Mouse (Mus musculus) liver, embryonic 13.5 days (tissue): ENCODE results near the gene Myct1. TPM values are rescaled to one million over a fixed set of nuclear protein-coding genes. Genes with fewer than 3 reads are reported as not detected.
A peak's percentile ranks its signal among the peaks of the same experiment; 100 is the strongest.

Experiments
- ATAC-seq: fragments of 200-750 bp; cut with Nextera tagmentation; 2 replicates; pipeline ENCODE4 v1.8.0; 2017; ENCODE audit warnings: low read depth, mild to moderate bottlenecking, moderate number of reproducible peaks, moderate library complexity
- DNase-seq: peaks from one replicate; pipeline ENCODE4 v3.0.0; 2022
- H3K27ac ChIP-seq: fragments of 300-500 bp; sonication (generic); 2 replicates; pipeline ENCODE4 v1.5.1; 2015; ENCODE audit warnings: moderate library complexity, mild to moderate bottlenecking, inconsistent platforms
- H3K27me3 ChIP-seq: fragments of 300-500 bp; sonication (generic); 2 replicates; pipeline ENCODE4 v1.6.1; 2015; ENCODE audit warnings: mild to moderate bottlenecking, inconsistent platforms
- H3K36me3 ChIP-seq: fragments of 300-500 bp; sonication (generic); 2 replicates; pipeline ENCODE4 v1.6.1; 2015; ENCODE audit warnings: mild to moderate bottlenecking, inconsistent platforms
- H3K4me1 ChIP-seq: fragments of 300-500 bp; sonication (generic); replicated peaks from 2 replicates; pipeline ENCODE4 v1.6.1; 2015; ENCODE audit warnings: inconsistent platforms
- H3K4me2 ChIP-seq: fragments of 300-500 bp; sonication (generic); 2 replicates; pipeline ENCODE4 v1.6.1; 2015; ENCODE audit warnings: inconsistent platforms, mild to moderate bottlenecking, moderate library complexity
- H3K4me3 ChIP-seq: fragments of 300-500 bp; sonication (generic); replicated peaks from 2 replicates; pipeline ENCODE4 v1.5.1; 2015; ENCODE audit warnings: mild to moderate bottlenecking, inconsistent platforms
- H3K9ac ChIP-seq: fragments of 300-500 bp; sonication (generic); 2 replicates; pipeline ENCODE4 v1.6.1; 2015; ENCODE audit warnings: mild to moderate bottlenecking, inconsistent platforms
- H3K9me3 ChIP-seq: fragments of 300-500 bp; sonication (generic); replicated peaks from 2 replicates; pipeline ENCODE4 v1.6.1; 2016; ENCODE audit warnings: inconsistent platforms
- WGBS: fragments of 180-500 bp; shearing (Covaris S2); methylation state at CpG from one replicate; pipeline ENCODE4 v1.1.7; 2015; ENCODE audit not compliant: insufficient replicate concordance; 5-methylcytosine and 5-hydroxymethylcytosine counted together
- polyA plus RNA-seq: library from polyadenylated mRNA; unstranded; fragments of >200 nt; fragmentation: Nextera tagmentation; extraction: Ambion mirVana; gene quantifications from 2 replicates; pipeline ENCODE4 v1.2.1, GENCODE M21; 2015

Gene Myct1
- polyA plus RNA-seq, result 2.0 and 2.8 TPM in 2 replicates

DNA sequence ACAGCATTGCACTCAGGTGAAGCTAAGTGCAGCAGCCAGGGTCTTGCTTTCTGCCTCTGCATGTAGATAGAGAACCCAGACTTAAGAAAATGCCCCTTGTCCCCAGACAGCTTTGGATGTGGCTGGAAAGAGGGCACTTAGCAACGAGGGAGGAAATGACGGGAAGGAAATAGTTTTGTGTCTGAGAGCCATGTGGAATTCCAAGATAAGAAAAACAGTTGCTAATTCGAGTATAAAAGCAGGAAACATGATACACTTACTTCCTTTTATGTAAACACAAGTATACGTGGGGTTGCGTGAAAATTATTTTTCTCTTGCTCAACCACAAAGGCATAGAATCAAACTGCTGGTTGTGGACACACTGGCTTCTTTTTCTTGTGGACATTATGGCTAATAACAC, at the start of gene Myct1:
Gene Myct1 (plus strand): TSS at position 312 of the 400 bp plus-strand sequence.
- 10% methylated on average over 5 of the region's 5 CpGs for WGBS
- H3K9ac ChIP-seq, result no peak within 1 kb of the TSS
- H3K4me3 ChIP-seq, result no peak within 1 kb of the TSS; the same call in 1 of the 2 replicates
- no peak within 1 kb of the TSS for H3K4me2 ChIP-seq
- H3K9me3 ChIP-seq, result no peaks in the 10 kb centered on the region
- ATAC-seq (no peak), DNase-seq (no peak)
- peaks cover 4% of the 10 kb centered on the region; the same call in 1 of the 2 replicates for H3K4me1 ChIP-seq
- no peak within 1 kb of the TSS for H3K27ac ChIP-seq
- no peaks in the 10 kb centered on the region for H3K27me3 ChIP-seq
- H3K36me3 ChIP-seq, result no peaks in the 10 kb centered on the region

DNA sequence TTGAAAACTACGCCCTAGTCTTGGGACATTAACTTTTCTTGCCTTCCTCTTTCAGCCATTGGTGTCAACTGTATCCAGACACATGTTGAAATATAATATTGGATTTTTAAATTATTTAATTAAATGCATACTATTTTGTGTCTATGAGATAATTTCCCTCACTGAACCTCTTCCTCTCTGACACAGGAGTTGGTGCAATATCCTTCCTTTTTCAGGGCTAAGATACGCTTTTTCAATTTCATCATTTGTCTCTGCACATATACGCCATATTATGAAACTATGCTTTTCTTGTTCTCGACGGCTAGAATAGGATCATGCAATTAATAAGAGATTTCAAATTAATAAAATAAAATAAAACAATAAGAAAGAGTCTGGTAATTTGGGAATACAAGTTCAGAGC, 47.1 kb upstream of the Myct1 start:
- DNase-seq (no peak), ATAC-seq (no peak)
- no peak overlapping the region for H3K9ac ChIP-seq
- H3K27ac ChIP-seq, result no peak overlapping the region
- H3K4me2 ChIP-seq, result no peak overlapping the region
- peaks cover 7% of the 10 kb centered on the region for H3K4me1 ChIP-seq
- no peak overlapping the region for H3K4me3 ChIP-seq
- no peaks in the 10 kb centered on the region for H3K9me3 ChIP-seq
- H3K36me3 ChIP-seq, result no peaks in the 10 kb centered on the region
- WGBS, result 63% methylated on average over 5 of the region's 5 CpGs
- 0 out of 2 replicates have a peak, but pooled peaks cover 10% of the 10 kb centered on the region for H3K27me3 ChIP-seq

DNA sequence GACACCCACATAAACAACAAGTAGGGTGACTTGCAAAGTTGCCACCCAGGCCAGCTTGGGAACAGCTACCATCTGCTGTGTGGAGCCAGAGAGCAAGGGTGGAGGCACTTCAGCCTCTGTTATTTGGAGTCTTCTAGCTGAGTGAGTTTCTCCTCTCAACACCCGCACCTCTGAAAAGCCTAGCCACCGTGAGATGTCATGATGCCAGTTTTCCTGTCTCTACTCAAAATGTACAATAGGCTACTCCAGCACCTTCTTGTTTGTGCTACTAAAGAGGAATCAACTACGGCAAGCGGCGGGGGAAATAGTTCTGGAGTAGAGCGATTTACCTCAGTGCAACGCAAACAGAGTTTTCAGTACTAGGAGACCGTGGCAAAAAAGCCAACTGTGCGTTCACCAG, 45.8 kb upstream of the Myct1 start:
- Histone ChIP-seq H3K27me3 (0 out of 2 replicates have a peak, but pooled peaks cover 10% of the 10 kb centered on the region), H3K36me3 (no peaks in the 10 kb centered on the region), H3K9me3 (no peaks in the 10 kb centered on the region), H3K4me3 (no peak overlapping the region), H3K4me2 (no peak overlapping the region), H3K27ac (no peak overlapping the region), H3K4me1 (peaks cover 7% of the 10 kb centered on the region), H3K9ac (no peak overlapping the region)
- DNase-seq, result no peak
- WGBS, result 81% methylated on average over 9 of the region's 9 CpGs
- ATAC-seq, result no peak

DNA sequence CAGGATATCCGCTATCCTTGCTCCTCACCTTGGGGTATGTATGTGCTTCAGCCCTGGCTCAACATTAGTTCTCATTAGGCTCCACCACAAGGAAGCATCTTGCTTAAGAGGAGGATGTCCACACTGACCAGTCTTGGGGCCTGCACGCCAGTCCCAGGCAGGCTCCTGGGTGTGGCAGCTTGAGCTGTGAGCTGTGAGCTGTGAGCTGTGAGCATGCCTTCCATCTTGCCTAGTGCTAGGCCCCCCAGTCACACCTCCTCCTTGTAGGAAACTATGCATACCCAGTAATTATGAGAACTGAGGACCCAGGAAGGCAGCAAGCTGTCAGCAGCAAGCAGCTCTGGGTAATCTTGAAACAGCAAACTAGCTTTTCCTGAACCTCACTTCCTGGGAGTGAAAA, 44.9 kb upstream of the Myct1 start:
- Histone ChIP-seq H3K4me3 (no peak overlapping the region), H3K4me2 (no peak overlapping the region), H3K9me3 (no peaks in the 10 kb centered on the region), H3K4me1 (peaks cover 7% of the 10 kb centered on the region), H3K36me3 (no peaks in the 10 kb centered on the region), H3K27ac (no peak overlapping the region; the same call in 1 of the 2 replicates), H3K27me3 (0 out of 2 replicates have a peak, but pooled peaks cover 10% of the 10 kb centered on the region), H3K9ac (no peak overlapping the region)
- DNase-seq, result no peak
- no peak; the same call in 1 of the 2 replicates for ATAC-seq
- 61% methylated on average over 2 of the region's 2 CpGs for WGBS

DNA sequence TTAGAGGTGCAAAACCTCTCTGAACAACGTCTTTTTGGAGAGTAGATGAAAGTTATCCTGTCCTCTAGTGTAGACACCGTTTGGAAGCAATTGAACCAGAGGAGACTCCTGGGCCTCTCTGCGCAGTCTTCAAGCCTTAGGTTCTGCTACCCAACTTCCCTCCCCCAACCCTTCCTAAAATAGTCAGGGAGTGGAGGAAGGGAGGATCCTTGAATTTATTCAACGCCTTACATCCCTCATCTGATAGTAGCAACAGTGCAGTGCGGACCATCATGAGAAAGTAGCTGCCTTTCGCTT, 43.8 kb upstream of the Myct1 start:
- WGBS, result 12% methylated on average over 6 of the region's 6 CpGs
- peak overlapping the region; percentile 51 for H3K4me3 ChIP-seq
- H3K4me2 ChIP-seq, result peak overlapping the region; percentile 73
- H3K9ac ChIP-seq, result 0 out of 2 replicates have a peak overlapping the region, but pooled peaks have one; percentile 49
- no peaks in the 10 kb centered on the region for H3K9me3 ChIP-seq
- ATAC-seq (0 out of 2 replicates have a peak, but pooled peaks have one; percentile 34), DNase-seq (no peak)
- H3K36me3 ChIP-seq, result no peaks in the 10 kb centered on the region
- H3K4me1 ChIP-seq, result peaks cover 7% of the 10 kb centered on the region
- 0 out of 2 replicates have a peak, but pooled peaks cover 10% of the 10 kb centered on the region for H3K27me3 ChIP-seq
- H3K27ac ChIP-seq, result no peak overlapping the region

DNA sequence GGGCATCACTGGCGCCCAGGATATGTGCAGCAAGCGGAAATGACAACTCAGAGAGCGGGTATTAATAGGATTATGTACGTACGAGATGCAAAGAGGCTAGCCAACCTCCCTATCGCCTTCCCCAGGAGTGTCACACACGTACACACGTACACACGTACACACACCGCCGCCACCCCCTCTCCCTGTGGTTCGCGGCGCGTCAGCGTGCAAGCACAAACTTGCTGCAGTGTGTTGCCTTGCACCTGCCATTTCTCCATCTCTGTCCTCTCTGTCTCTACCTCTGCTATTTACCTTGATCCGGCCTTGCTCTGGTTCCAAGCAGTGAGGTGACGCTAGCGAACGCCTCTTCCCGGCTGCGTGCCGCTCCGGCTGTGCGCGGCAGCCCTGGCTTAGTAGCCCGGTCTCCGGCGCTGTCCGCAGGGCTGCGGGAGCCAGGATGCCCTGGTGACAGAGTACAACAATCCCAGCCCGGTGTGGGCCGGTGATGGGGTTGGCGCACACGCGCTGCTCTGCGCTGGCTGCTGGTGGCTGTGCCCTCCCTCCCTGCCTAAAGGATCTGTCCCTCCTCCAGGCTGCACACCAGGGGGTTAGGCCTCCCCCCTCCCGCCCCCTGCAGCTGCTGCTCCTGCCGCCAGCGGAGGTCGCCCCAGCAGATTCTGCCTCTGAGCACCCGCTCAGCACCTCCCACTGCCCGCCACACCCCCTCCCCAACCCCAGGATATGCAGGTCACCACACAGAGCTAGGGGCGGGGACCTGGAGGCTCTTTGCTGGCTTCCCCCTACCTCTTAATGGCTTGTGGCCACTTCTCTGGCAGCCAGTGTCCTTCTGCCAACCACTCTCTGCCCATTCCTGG, 43.2 kb upstream of the Myct1 start:
- Histone ChIP-seq H3K4me1 (peaks cover 7% of the 10 kb centered on the region), H3K27ac (no peak overlapping the region), H3K4me3 (peak overlapping the region; percentile 51), H3K27me3 (0 out of 2 replicates have a peak, but pooled peaks cover 10% of the 10 kb centered on the region), H3K9ac (peak overlapping the region; percentile 49), H3K9me3 (no peaks in the 10 kb centered on the region), H3K36me3 (no peaks in the 10 kb centered on the region), H3K4me2 (peak overlapping the region; percentile 73)
- WGBS, result 1% methylated on average over 42 of the region's 44 CpGs
- DNase-seq (no peak), ATAC-seq (peak; percentile 60)

DNA sequence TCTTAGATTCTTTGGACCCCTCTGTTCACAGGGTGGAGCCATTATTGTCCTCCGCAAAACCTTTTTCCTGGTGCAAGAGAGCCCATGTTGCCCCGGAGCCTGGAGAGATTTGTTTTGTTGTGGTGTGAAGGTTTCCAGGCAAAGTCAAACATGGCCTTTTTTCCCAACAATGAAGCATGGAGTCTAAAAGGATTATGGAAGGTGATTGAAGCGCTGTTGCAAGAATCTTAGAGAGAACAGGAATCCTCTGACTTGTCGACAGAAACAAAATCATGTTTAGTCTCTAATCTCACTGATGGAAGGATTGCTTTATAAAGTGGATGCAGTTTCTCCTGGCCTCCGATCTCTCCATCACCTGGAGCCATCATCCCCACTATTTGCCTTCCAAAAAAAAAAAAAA, 42.2 kb upstream of the Myct1 start, which contains the start of gene Syne1:
Gene Syne1 (minus strand): TSS at position 101 of the 400 bp plus-strand sequence.
- no peaks in the 10 kb centered on the region for H3K36me3 ChIP-seq
- DNase-seq (no peak), ATAC-seq (no peak)
- 69% methylated on average over 5 of the region's 5 CpGs for WGBS
- H3K9me3 ChIP-seq, result no peaks in the 10 kb centered on the region
- peak within 1 kb of the TSS; percentile 73 for H3K4me2 ChIP-seq
- H3K4me1 ChIP-seq, result peaks cover 7% of the 10 kb centered on the region
- 0 out of 2 replicates have a peak, but pooled peaks cover 10% of the 10 kb centered on the region for H3K27me3 ChIP-seq
- no peak within 1 kb of the TSS for H3K27ac ChIP-seq
- peak within 1 kb of the TSS; percentile 51 for H3K4me3 ChIP-seq
- H3K9ac ChIP-seq, result peak within 1 kb of the TSS; percentile 49

DNA sequence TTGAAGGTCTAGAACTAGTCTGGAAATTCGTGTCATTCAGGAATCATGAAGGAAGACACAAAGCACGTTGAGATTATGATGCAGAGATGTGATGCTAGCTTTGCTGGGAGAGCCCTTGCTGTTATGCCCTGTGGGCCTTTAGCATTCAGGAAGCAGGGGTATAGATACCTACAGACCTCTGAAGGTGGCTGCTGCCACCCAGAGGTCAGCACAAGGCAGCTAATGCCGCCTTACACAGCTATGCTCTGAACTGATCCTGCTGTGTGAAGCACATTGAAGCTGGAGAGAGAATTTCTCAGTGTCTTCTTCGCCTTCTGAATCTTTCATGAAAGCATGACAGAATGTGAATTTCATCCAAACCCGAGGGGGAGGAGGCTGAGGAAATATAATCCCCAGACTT, 38.6 kb upstream of the Myct1 start:
- ATAC-seq (no peak), DNase-seq (no peak)
- Histone ChIP-seq H3K27ac (no peak overlapping the region), H3K4me3 (no peak overlapping the region), H3K4me2 (no peak overlapping the region), H3K4me1 (peaks cover 7% of the 10 kb centered on the region), H3K36me3 (no peaks in the 10 kb centered on the region), H3K27me3 (0 out of 2 replicates have a peak, but pooled peaks cover 7% of the 10 kb centered on the region), H3K9ac (no peak overlapping the region), H3K9me3 (no peaks in the 10 kb centered on the region)
- 19% methylated on average over 5 of the region's 5 CpGs for WGBS

DNA sequence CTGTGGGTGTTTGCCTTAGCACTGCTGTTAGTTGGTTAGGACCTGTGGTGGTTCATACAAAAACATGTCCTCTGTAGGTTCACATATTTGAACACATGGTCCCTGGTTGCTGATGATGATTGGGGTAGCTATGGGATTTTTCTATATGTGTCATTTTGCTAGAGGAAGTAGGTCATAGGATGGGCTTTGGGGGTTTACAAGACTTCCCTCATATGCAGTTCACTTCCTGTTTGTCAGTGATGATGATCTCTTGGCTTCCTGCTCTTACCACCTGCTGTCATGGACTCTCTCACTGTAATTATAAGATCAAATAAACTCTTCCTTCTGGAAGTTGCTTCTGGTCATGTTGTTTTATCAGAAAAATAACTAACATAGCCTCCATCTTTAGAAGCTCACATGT, 34.8 kb upstream of the Myct1 start:
- no peak overlapping the region for H3K4me2 ChIP-seq
- no peak overlapping the region for H3K9ac ChIP-seq
- no peaks in the 10 kb centered on the region for H3K4me1 ChIP-seq
- H3K9me3 ChIP-seq, result no peaks in the 10 kb centered on the region
- no peak overlapping the region for H3K27ac ChIP-seq
- no peak for ATAC-seq
- H3K4me3 ChIP-seq, result no peak overlapping the region
- H3K36me3 ChIP-seq, result no peaks in the 10 kb centered on the region
- no peak for DNase-seq
- H3K27me3 ChIP-seq, result no peaks in the 10 kb centered on the region

DNA sequence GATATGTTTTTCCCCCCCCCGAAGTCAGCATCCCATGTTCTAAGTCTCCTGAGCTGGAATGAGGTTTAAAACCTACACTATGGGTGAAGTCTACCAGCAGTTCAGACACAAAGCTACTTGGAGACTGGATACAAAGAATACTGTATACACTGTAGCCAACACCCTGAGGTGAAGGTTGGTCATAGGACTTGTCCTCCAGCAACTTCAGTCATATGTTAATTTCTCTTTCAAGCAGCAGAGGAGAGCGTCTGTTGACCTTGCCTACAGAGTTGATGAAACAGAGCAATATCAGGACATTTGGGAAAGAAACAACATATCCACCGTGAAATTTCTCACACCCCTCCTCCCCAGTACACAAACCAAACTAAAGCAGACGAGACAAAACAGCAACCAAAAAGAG, 33.0 kb upstream of the Myct1 start:
- ATAC-seq (no peak), DNase-seq (no peak)
- no peak overlapping the region for H3K4me2 ChIP-seq
- H3K4me3 ChIP-seq, result no peak overlapping the region
- H3K4me1 ChIP-seq, result no peaks in the 10 kb centered on the region
- no peaks in the 10 kb centered on the region for H3K9me3 ChIP-seq
- H3K27me3 ChIP-seq, result no peaks in the 10 kb centered on the region
- WGBS, result 59% methylated on average over 4 of the region's 4 CpGs
- H3K27ac ChIP-seq, result no peak overlapping the region
- H3K36me3 ChIP-seq, result no peaks in the 10 kb centered on the region
- no peak overlapping the region for H3K9ac ChIP-seq

DNA sequence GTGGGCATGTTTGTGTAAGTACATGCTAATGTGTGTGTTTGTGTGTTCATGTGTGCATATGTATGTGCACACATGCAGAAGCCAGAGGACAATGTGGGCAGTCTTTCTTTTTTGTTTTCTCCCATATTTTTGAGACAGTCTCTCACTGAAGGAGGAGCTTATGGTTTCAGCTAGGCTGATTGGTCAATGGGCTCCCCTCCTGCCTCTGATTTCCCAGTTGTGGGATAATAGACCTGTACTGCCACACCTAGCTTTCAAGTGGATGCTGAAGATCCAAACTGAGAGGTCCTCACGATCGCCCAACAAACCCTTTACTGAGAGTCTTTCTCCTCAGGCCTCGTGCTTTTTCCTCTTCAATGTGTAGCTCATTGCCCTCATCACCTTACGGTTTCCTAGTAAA, 31.9 kb upstream of the Myct1 start:
- H3K4me2 ChIP-seq, result no peak overlapping the region
- no peak for ATAC-seq
- no peak overlapping the region for H3K9ac ChIP-seq
- no peak for DNase-seq
- H3K9me3 ChIP-seq, result no peaks in the 10 kb centered on the region
- 60% methylated on average over 4 of the region's 4 CpGs for WGBS
- H3K4me1 ChIP-seq, result no peaks in the 10 kb centered on the region
- no peak overlapping the region for H3K4me3 ChIP-seq
- no peaks in the 10 kb centered on the region for H3K36me3 ChIP-seq
- H3K27ac ChIP-seq, result no peak overlapping the region
- no peaks in the 10 kb centered on the region for H3K27me3 ChIP-seq

DNA sequence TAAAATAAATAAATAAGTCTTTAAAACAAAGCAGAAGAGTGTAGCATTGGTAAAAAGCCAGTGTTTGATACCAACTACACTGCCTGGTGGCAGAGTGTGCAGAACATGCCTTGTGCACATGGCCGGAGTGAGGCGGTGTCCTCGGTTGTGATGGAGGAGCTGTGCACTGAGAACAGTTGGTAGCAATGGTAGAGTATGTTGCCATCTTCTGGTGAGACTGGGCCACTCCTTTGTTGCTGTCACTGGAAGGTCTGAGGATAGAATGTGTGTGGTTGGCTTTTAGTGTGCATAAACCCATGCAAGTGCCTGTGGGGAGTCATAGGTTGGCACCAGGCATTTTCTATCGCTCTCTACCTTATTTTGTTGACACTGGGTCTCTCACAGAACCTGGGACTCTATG, 24.6 kb upstream of the Myct1 start:
- no peaks in the 10 kb centered on the region for H3K4me1 ChIP-seq
- WGBS, result 63% methylated on average over 4 of the region's 4 CpGs
- H3K9me3 ChIP-seq, result no peaks in the 10 kb centered on the region
- H3K36me3 ChIP-seq, result no peaks in the 10 kb centered on the region
- no peak overlapping the region for H3K4me2 ChIP-seq
- ATAC-seq, result no peak
- no peak overlapping the region for H3K9ac ChIP-seq
- H3K4me3 ChIP-seq, result no peak overlapping the region
- no peak overlapping the region for H3K27ac ChIP-seq
- no peaks in the 10 kb centered on the region for H3K27me3 ChIP-seq
- no peak for DNase-seq
